Comparison of ENCODE assay signal across 9 mouse cellular contexts in genomic region chr15:96524239-96524738, GRCm38 (mm10).
DNase-seq lines count a peak whose midpoint lies in the region; ATAC-seq and TF ChIP-seq lines count a peak whose summit lies in the region.
"Had no signal": no experiment of that assay in that cellular context is flagged by ENCODE, and none has a peak within 500 bp of the region (broad histone marks: within the 10 kb centered on the region; RNA-seq: fewer than 3 reads in every experiment).

No protein-coding gene starts in this region.

- no peak for TF ChIP-seq CTCF in layer of hippocampus, adult 2 months (conservative IDR thresholded peaks at IDR 0.05)

- no peak overlapping the region for H3K4me3 ChIP-seq in layer of hippocampus, adult 2 months
- no peak overlapping the region for H3K4me3 ChIP-seq in forebrain, embryonic 11.5 days (ENCODE audit: low read depth, low read length)
- no peak overlapping the region for H3K4me3 ChIP-seq in hindbrain, embryonic 16.5 days (ENCODE audit: low read length)
- H3K4me3 ChIP-seq: liver, embryonic 15.5 days had no signal

- no peak overlapping the region for H3K4me2 ChIP-seq in forebrain, embryonic 11.5 days (ENCODE audit: low read depth, low read length, severe bottlenecking)
- no peak overlapping the region for H3K4me2 ChIP-seq in hindbrain, embryonic 16.5 days (ENCODE audit: low read length)
- H3K4me2 ChIP-seq: liver, embryonic 15.5 days had no signal

- H3K36me3 ChIP-seq in forebrain, embryonic 11.5 days (ENCODE audit: control insufficient read depth, insufficient read depth, low read length), result no peaks in the 10 kb centered on the region
- H3K36me3 ChIP-seq in hindbrain, embryonic 16.5 days (ENCODE audit: control insufficient read depth, insufficient read depth, low read length), result no peaks in the 10 kb centered on the region
- H3K36me3 ChIP-seq: liver, embryonic 15.5 days had no signal

- WGBS in forebrain, embryonic 11.5 days, result 54% methylated on average over 9 of the region's 9 CpGs
- WGBS in hindbrain, embryonic 16.5 days, result 22% methylated on average over 9 of the region's 9 CpGs

- H3K4me1 ChIP-seq in forebrain, embryonic 11.5 days (replicated peaks; ENCODE audit: control insufficient read depth, insufficient read depth, low read length), result no peaks in the 10 kb centered on the region; the same call in 1 of the 2 replicates
- H3K4me1 ChIP-seq in hindbrain, embryonic 16.5 days (ENCODE audit: control insufficient read depth, insufficient read depth, low read depth, low read length), result peaks cover 2% of the 10 kb centered on the region
- H3K4me1 ChIP-seq: liver, embryonic 15.5 days had no signal

- DNase-seq in layer of hippocampus, adult 2 months (ENCODE audit: low spot score in 2 of 2), result peak; percentile 25 to 42
- no peak for DNase-seq in layer of hippocampus, postnatal 14 days (ENCODE audit: low spot score in 2 of 2)
- DNase-seq in forebrain, embryonic 11.5 days (ENCODE audit: low spot score), result no peak
- peak; percentile 29 for DNase-seq in retina, embryonic 14.5 days (ENCODE audit: low spot score)
- no peak for DNase-seq in thymus, postnatal 25 days
- DNase-seq in adrenal gland, postnatal 4 days (ENCODE audit: low spot score in 2 of 2), result no peak

- 0 out of 2 replicates have a peak, but pooled peaks have one; percentile 27 for ATAC-seq in forebrain, embryonic 11.5 days (replicated peaks; ENCODE audit: low FRiP score)
- no peak for ATAC-seq in hindbrain, embryonic 16.5 days
- no peak for ATAC-seq in granulocyte monocyte progenitor cell, adult 5-6 weeks (replicated peaks; ENCODE audit: poor library complexity, severe bottlenecking)

- no peak overlapping the region for H3K9ac ChIP-seq in forebrain, embryonic 11.5 days (ENCODE audit: low read length)
- H3K9ac ChIP-seq in hindbrain, embryonic 16.5 days (ENCODE audit: low read depth, low read length), result no peak overlapping the region
- H3K9ac ChIP-seq: liver, embryonic 15.5 days had no signal

- no peaks in the 10 kb centered on the region for H3K9me3 ChIP-seq in forebrain, embryonic 11.5 days (ENCODE audit: control insufficient read depth, low read length)
- no peaks in the 10 kb centered on the region for H3K9me3 ChIP-seq in hindbrain, embryonic 16.5 days (ENCODE audit: control insufficient read depth, low read length)
- H3K9me3 ChIP-seq: liver, embryonic 15.5 days had no signal

- peak overlapping the region; percentile 32; the same call in 1 of the 2 replicates for H3K27ac ChIP-seq in layer of hippocampus, adult 2 months
- H3K27ac ChIP-seq in forebrain, embryonic 11.5 days (ENCODE audit: low read depth, low read length), result no peak overlapping the region
- H3K27ac ChIP-seq in hindbrain, embryonic 16.5 days (ENCODE audit: low read depth, low read length), result 0 out of 2 replicates have a peak overlapping the region, but pooled peaks have one; percentile 51
- H3K27ac ChIP-seq: liver, embryonic 15.5 days had no signal

- no peaks in the 10 kb centered on the region for H3K27me3 ChIP-seq in forebrain, embryonic 11.5 days (ENCODE audit: control insufficient read depth, insufficient read depth, low read length)
- no peaks in the 10 kb centered on the region for H3K27me3 ChIP-seq in hindbrain, embryonic 16.5 days (replicated peaks; ENCODE audit: control insufficient read depth, insufficient read depth, low read length)
- H3K27me3 ChIP-seq: liver, embryonic 15.5 days had no signal

Comparison
In these comparisons a context has a peak if more than half of its experiments do, and no peak if none do; other contexts are left out.
1. DNase-seq: peak in layer of hippocampus, adult 2 months (2 of 2) and retina, embryonic 14.5 days (single experiment); none in layer of hippocampus, postnatal 14 days (0 of 2), forebrain, embryonic 11.5 days (single experiment), thymus, postnatal 25 days (single experiment) and adrenal gland, postnatal 4 days (0 of 2).